Mouse (Mus musculus): ENCODE measurements at regions not wholly inside any gene's neighbourhood (a gene's known extent, or its start where the extent isn't known, plus 50 kb on each side); places are given as distances from the start of the nearest gene placed in this dataset.

DNA sequence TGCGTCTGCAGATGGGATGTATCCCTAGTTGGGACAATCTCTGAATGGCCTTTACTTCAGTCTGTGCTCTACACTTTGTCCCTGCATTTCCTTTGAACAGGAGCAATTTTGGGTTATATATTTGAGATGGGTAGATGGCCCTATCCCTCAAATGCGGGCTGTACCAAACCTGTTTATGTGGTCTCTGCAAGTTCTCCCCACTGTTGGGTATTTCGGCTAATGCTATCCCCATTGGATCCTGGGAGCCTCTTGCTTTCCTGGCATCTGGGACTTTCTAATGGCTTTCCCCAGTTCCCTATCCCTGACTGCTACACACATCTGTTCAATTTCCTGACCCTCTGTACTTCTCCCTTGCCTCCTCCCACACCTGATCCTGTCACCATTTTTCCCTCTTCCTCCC is 414.7 kb downstream of the Gm11232 start:
- TF ChIP-seq POLR2A (IDR thresholded peaks at IDR 0.05; ENCODE audit: extremely low read depth, insufficient read depth, low read length) (no peak), CTCF (IDR thresholded peaks at IDR 0.05; ENCODE audit: low read depth, low read length) (no peak)
